Mouse (Mus musculus) myocyte (in vitro differentiated cells): ENCODE measurements around the gene Zfp839.

Experiments used
- CEBPB ChIP-seq: IDR thresholded peaks from 2 replicates; pipeline ENCODE4 v1.6.1; 2011; ENCODE audit warnings: mild to moderate bottlenecking, moderate library complexity; ENCODE audit not compliant: poor library complexity, insufficient read depth, severe bottlenecking
- MAX ChIP-seq: IDR thresholded peaks from one replicate; pipeline ENCODE4 v1.6.1; 2011; ENCODE audit warnings: low read depth, mild to moderate bottlenecking, control low read depth
- POLR2A ChIP-seq: IDR thresholded peaks from one replicate; pipeline ENCODE4 v1.6.1; 2011; ENCODE audit warnings: low read depth, mild to moderate bottlenecking, control low read depth, moderate library complexity; ENCODE audit not compliant: insufficient read length
- POLR2AphosphoS2 ChIP-seq: IDR thresholded peaks from one replicate; pipeline ENCODE4 v1.6.1; 2011; ENCODE audit warnings: low read depth, control low read depth; ENCODE audit not compliant: insufficient read length
- SRF ChIP-seq: IDR thresholded peaks from one replicate; pipeline ENCODE4 v1.6.1; 2011; ENCODE audit warnings: low read depth; ENCODE audit not compliant: control insufficient read depth, insufficient read length
- USF1 ChIP-seq: IDR thresholded peaks from one replicate; pipeline ENCODE4 v1.6.1; 2011; ENCODE audit warnings: low read depth, mild to moderate bottlenecking, control low read depth, moderate library complexity

DNA sequence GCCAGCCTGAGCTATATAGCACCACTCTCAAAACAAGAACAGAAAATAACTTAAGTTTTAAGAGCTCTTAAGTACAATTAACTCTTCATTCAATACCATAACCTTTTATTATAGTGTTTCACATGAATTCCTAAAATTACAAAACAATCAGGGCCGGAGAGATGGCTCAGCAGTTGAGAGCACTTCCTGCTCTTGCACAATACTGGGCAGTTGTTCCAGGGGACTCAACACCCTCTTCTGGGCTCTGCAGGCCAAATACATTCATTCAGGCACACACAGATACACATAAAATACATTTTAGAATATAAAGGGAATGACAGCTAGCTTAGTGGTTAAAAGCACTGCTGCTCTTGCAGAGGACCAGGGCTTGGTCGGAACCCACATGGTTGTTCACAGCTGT, 33.2 kb upstream of the Zfp839 start:
- TF ChIP-seq CEBPB (0 out of 2 replicates have a peak, but pooled peaks have one; percentile 35), POLR2A (no peak), MAX (no peak), POLR2AphosphoS2 (no peak), SRF (no peak), USF1 (no peak)
